Comparison of ENCODE assay signal across 8 mouse cellular contexts in the genomic region with DNA sequence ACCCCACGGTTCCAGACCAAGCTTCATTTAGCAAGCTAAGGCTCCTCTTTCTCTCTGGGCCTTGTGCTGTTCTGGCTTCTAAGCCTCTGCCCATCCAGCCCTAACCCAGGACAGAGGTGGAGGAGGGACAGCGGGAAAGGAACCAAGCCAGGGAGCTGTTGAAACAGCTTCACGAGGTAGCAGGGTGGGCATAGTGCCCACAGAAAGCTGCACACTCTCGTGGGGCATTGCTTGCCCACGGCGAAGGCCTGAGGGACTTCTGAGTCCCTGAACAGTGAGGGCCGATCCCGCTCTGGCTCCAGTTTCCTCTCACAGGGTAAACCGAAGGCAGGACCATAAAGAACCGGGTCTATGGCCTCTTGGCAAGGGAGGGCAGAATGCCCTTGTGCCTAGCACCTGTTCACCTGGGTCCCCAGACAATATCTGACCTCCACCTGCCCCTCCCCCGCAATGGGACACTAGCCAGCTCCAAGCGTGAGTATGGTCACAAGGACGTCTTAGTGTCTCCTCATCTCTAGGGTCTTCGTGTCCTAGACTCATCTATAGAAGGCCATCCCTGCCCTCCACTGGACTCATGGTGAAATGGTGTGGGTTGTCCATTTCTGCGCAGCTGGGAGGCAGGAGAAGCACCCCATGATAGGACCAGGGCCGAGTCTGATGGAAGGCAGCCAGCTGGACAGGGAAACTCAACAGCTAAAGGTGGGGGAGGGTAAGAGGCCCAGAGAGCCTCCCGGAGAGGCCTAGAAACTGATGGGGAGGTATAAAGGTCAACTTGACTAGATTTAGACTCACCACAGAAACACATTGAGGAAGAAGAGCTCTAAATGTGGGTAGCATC.
DNase-seq lines count a peak whose midpoint lies in the region; ATAC-seq and TF ChIP-seq lines count a peak whose summit lies in the region.
"Had no signal": no experiment of that assay in that cellular context is flagged by ENCODE, and none has a peak within 500 bp of the region (broad histone marks: within the 10 kb centered on the region; RNA-seq: fewer than 3 reads in every experiment).

No protein-coding gene starts in this region.

- ATAC-seq in liver, postnatal 0 days, result peak; percentile 58
- ATAC-seq in liver, embryonic 11.5 days (replicated peaks; ENCODE audit: low FRiP score), result no peak
- ATAC-seq in granulocyte monocyte progenitor cell, adult 5-6 weeks (replicated peaks; ENCODE audit: poor library complexity, severe bottlenecking), result 0 out of 2 replicates have a peak, but pooled peaks have one; percentile 1
- peak; percentile 66 for ATAC-seq in heart, embryonic 16.5 days (replicated peaks; ENCODE audit: extremely low read depth, insufficient read depth, low FRiP score)
- no peak for ATAC-seq in hindbrain, embryonic 14.5 days (ENCODE audit: low FRiP score)

- WGBS in liver, postnatal 0 days (ENCODE audit: insufficient replicate concordance), result 72% methylated on average over 17 of the region's 17 CpGs
- 77% methylated on average over 17 of the region's 17 CpGs for WGBS in liver, embryonic 11.5 days
- WGBS in heart, embryonic 16.5 days, result 60% methylated on average over 17 of the region's 17 CpGs
- WGBS in hindbrain, embryonic 14.5 days, result 77% methylated on average over 17 of the region's 17 CpGs

- no peaks in the 10 kb centered on the region for H3K27me3 ChIP-seq in liver, postnatal 0 days (ENCODE audit: insufficient read depth, low read length)
- H3K27me3 ChIP-seq in liver, embryonic 11.5 days (replicated peaks; ENCODE audit: control insufficient read depth, insufficient read depth, low read length), result no peaks in the 10 kb centered on the region
- H3K27me3 ChIP-seq in heart, embryonic 16.5 days (ENCODE audit: control insufficient read depth, insufficient read depth, low read length), result no peaks in the 10 kb centered on the region
- H3K27me3 ChIP-seq in hindbrain, embryonic 14.5 days (ENCODE audit: control insufficient read depth, insufficient read depth, low read length), result no peaks in the 10 kb centered on the region
- H3K27me3 ChIP-seq: liver, embryonic 13.5 days had no signal

- H3K4me2 ChIP-seq in liver, postnatal 0 days (ENCODE audit: low read depth, low read length), result no peak overlapping the region
- no peak overlapping the region for H3K4me2 ChIP-seq in liver, embryonic 11.5 days
- H3K4me2 ChIP-seq in heart, embryonic 16.5 days (ENCODE audit: low read depth, low read length), result no peak overlapping the region
- no peak overlapping the region for H3K4me2 ChIP-seq in hindbrain, embryonic 14.5 days (replicated peaks)
- H3K4me2 ChIP-seq: liver, embryonic 13.5 days had no signal

- peak; percentile 43 for DNase-seq in liver, postnatal 0 days
- DNase-seq in liver, embryonic 11.5 days (ENCODE audit: low spot score), result no peak
- peak; percentile 79 for DNase-seq in lung, postnatal 10 days
- no peak for DNase-seq in hindbrain, embryonic 14.5 days (ENCODE audit: low spot score)
- no peak for DNase-seq in retina, embryonic 14.5 days (ENCODE audit: low spot score)
- DNase-seq: liver, embryonic 13.5 days had no signal

- no peak overlapping the region for H3K9ac ChIP-seq in liver, postnatal 0 days (replicated peaks)
- no peak overlapping the region for H3K9ac ChIP-seq in liver, embryonic 11.5 days (ENCODE audit: low read depth, low read length)
- peak overlapping the region; percentile 38; the same call in 1 of the 2 replicates for H3K9ac ChIP-seq in heart, embryonic 16.5 days (ENCODE audit: low read length)
- H3K9ac ChIP-seq in hindbrain, embryonic 14.5 days, result no peak overlapping the region
- H3K9ac ChIP-seq: liver, embryonic 13.5 days had no signal

- peak; percentile 27; the same call in 1 of the 2 replicates for TF ChIP-seq CTCF in liver, postnatal 0 days (IDR thresholded peaks at IDR 0.05; ENCODE audit: low read depth)

- H3K27ac ChIP-seq in liver, postnatal 0 days (ENCODE audit: low read depth), result no peak overlapping the region
- H3K27ac ChIP-seq in liver, embryonic 11.5 days (ENCODE audit: low read depth, low read length), result no peak overlapping the region
- peak overlapping the region; percentile 25; the same call in 1 of the 2 replicates for H3K27ac ChIP-seq in heart, embryonic 16.5 days (ENCODE audit: low read length)
- no peak overlapping the region for H3K27ac ChIP-seq in hindbrain, embryonic 14.5 days
- H3K27ac ChIP-seq: liver, embryonic 13.5 days had no signal

- no peaks in the 10 kb centered on the region for H3K36me3 ChIP-seq in liver, postnatal 0 days (replicated peaks; ENCODE audit: insufficient read depth, low read length)
- H3K36me3 ChIP-seq in liver, embryonic 11.5 days (ENCODE audit: control insufficient read depth, insufficient read depth, low read length), result no peaks in the 10 kb centered on the region
- H3K36me3 ChIP-seq in heart, embryonic 16.5 days (ENCODE audit: control insufficient read depth, insufficient read depth), result no peaks in the 10 kb centered on the region
- H3K36me3 ChIP-seq in hindbrain, embryonic 14.5 days (replicated peaks; ENCODE audit: control insufficient read depth, insufficient read depth), result no peaks in the 10 kb centered on the region
- H3K36me3 ChIP-seq: liver, embryonic 13.5 days had no signal

- peaks cover 12% of the 10 kb centered on the region for H3K4me1 ChIP-seq in liver, postnatal 0 days (ENCODE audit: insufficient read depth)
- H3K4me1 ChIP-seq in liver, embryonic 11.5 days (replicated peaks; ENCODE audit: control insufficient read depth, insufficient read depth, low read length), result peaks cover 3% of the 10 kb centered on the region; the same call in 1 of the 2 replicates
- H3K4me1 ChIP-seq in heart, embryonic 16.5 days (ENCODE audit: control insufficient read depth, insufficient read depth, low read length), result peaks cover 28% of the 10 kb centered on the region
- peaks cover 7% of the 10 kb centered on the region for H3K4me1 ChIP-seq in hindbrain, embryonic 14.5 days (replicated peaks; ENCODE audit: control insufficient read depth, insufficient read depth, low read length)

- no peaks in the 10 kb centered on the region for H3K9me3 ChIP-seq in liver, postnatal 0 days (ENCODE audit: low read length)
- H3K9me3 ChIP-seq in liver, embryonic 11.5 days (ENCODE audit: control insufficient read depth, low read length), result no peaks in the 10 kb centered on the region
- no peaks in the 10 kb centered on the region for H3K9me3 ChIP-seq in heart, embryonic 16.5 days (replicated peaks; ENCODE audit: control insufficient read depth, low read length)
- no peaks in the 10 kb centered on the region for H3K9me3 ChIP-seq in hindbrain, embryonic 14.5 days (ENCODE audit: control insufficient read depth, low read length)
- H3K9me3 ChIP-seq: liver, embryonic 13.5 days had no signal

- no peak overlapping the region for H3K4me3 ChIP-seq in liver, postnatal 0 days (ENCODE audit: low read depth, low read length)
- H3K4me3 ChIP-seq in liver, embryonic 11.5 days (ENCODE audit: low read depth, low read length), result no peak overlapping the region
- no peak overlapping the region for H3K4me3 ChIP-seq in heart, embryonic 16.5 days (ENCODE audit: low read length)
- H3K4me3 ChIP-seq in hindbrain, embryonic 14.5 days (replicated peaks; ENCODE audit: low read length), result no peak overlapping the region
- H3K4me3 ChIP-seq: liver, embryonic 13.5 days had no signal

- TF ChIP-seq EP300 in liver, postnatal 0 days (IDR thresholded peaks at IDR 0.05; ENCODE audit: low read depth), result no peak

Comparison
In these comparisons a context has a peak if more than half of its experiments do, and no peak if none do; other contexts are left out.
1. ATAC-seq: peak in liver, postnatal 0 days (single experiment), granulocyte monocyte progenitor cell, adult 5-6 weeks (single experiment) and heart, embryonic 16.5 days (single experiment); none in liver, embryonic 11.5 days (single experiment) and hindbrain, embryonic 14.5 days (single experiment).
2. DNase-seq: peak in liver, postnatal 0 days (single experiment) and lung, postnatal 10 days (single experiment); none in liver, embryonic 11.5 days (single experiment), hindbrain, embryonic 14.5 days (single experiment) and retina, embryonic 14.5 days (single experiment).